Mouse (Mus musculus): ENCODE results near the gene Hes3. TPM values are rescaled to one million over a fixed set of nuclear protein-coding genes. Genes with fewer than 3 reads are reported as not detected.
A peak's percentile ranks its signal among the peaks of the same experiment; 100 is the strongest.

Hes3 gene
- not detected in 2 replicates for polyA plus RNA-seq (2015; fragmentation: Nextera tagmentation; extraction: Ambion mirVana)

- Histone ChIP-seq H3K27me3 (peaks cover 76% of the 10 kb centered on the region), H3K9ac (0 out of 2 replicates have a peak within 1 kb of the TSS, but pooled peaks have one; percentile 10), H3K36me3 (no peaks in the 10 kb centered on the region), H3K9me3 (replicated peaks) (no peaks in the 10 kb centered on the region), H3K4me3 (replicated peaks) (peak within 1 kb of the TSS; percentile 30), H3K4me1 (peaks cover 47% of the 10 kb centered on the region), H3K4me2 (peak within 1 kb of the TSS; percentile 56), H3K27ac (no peak within 1 kb of the TSS)
- WGBS: 23% methylated on average over 6 of the region's 6 CpGs
- no peak for ATAC-seq (replicated peaks; ENCODE audit: low FRiP score)
Observed at GRCm38 (mm10) chr4:152291562-152291961, at the start of gene Hes3. TSS of gene Hes3 (minus strand) at chr4:152291662.

GRCm38 (mm10) chr4:152340584-152341284, 49.3 kb upstream of the Hes3 start:
- no peak for ATAC-seq (replicated peaks; ENCODE audit: low FRiP score)
- H3K9me3 ChIP-seq (replicated peaks): no peaks in the 10 kb centered on the region
- no peak overlapping the region for H3K4me2 ChIP-seq
- WGBS: 38% methylated on average over 15 of the region's 15 CpGs
- no peak overlapping the region for H3K4me3 ChIP-seq (replicated peaks)
- H3K9ac ChIP-seq: no peak overlapping the region
- 0 out of 2 replicates have a peak, but pooled peaks cover under 1% of the 10 kb centered on the region for H3K36me3 ChIP-seq
- no peak overlapping the region for H3K27ac ChIP-seq
- peaks cover 34% of the 10 kb centered on the region for H3K4me1 ChIP-seq
- peaks cover 84% of the 10 kb centered on the region for H3K27me3 ChIP-seq

GRCm38 (mm10) chr4:152339293-152339790, 47.9 kb upstream of the Hes3 start:
- Histone ChIP-seq H3K36me3 (peaks cover 14% of the 10 kb centered on the region), H3K27me3 (peaks cover 81% of the 10 kb centered on the region), H3K9ac (peak overlapping the region; percentile 49; the same call in 1 of the 2 replicates), H3K27ac (no peak overlapping the region), H3K4me1 (peaks cover 25% of the 10 kb centered on the region), H3K4me3 (replicated peaks) (peak overlapping the region; percentile 57), H3K9me3 (replicated peaks) (no peaks in the 10 kb centered on the region), H3K4me2 (peak overlapping the region; percentile 99)
- no peak; the same call in 1 of the 2 replicates for ATAC-seq (replicated peaks; ENCODE audit: low FRiP score)
- 2% methylated on average over 25 of the region's 26 CpGs for WGBS

- peak within 1 kb of the TSS; percentile 57 for H3K4me3 ChIP-seq (replicated peaks)
- no peaks in the 10 kb centered on the region for H3K9me3 ChIP-seq (replicated peaks)
- peak within 1 kb of the TSS; percentile 99 for H3K4me2 ChIP-seq
- 0 out of 2 replicates have a peak, but pooled peaks have one; percentile 9 for ATAC-seq (replicated peaks; ENCODE audit: low FRiP score)
- no peak within 1 kb of the TSS for H3K27ac ChIP-seq
- H3K27me3 ChIP-seq: peaks cover 75% of the 10 kb centered on the region
- H3K4me1 ChIP-seq: peaks cover 25% of the 10 kb centered on the region
- 2% methylated on average over 91 of the region's 120 CpGs for WGBS
- peak within 1 kb of the TSS; percentile 49 for H3K9ac ChIP-seq
- H3K36me3 ChIP-seq: peaks cover 21% of the 10 kb centered on the region
Observed at GRCm38 (mm10) chr4:152338419-152339292, 47.2 kb upstream of the Hes3 start, which contains the start of gene Chd5. TSS of gene Chd5 (plus strand) at chr4:152338651.

GRCm38 (mm10) chr4:152337772-152338171, 46.3 kb upstream of the Hes3 start:
- WGBS: 25% methylated on average over 6 of the region's 6 CpGs
- ATAC-seq (replicated peaks; ENCODE audit: low FRiP score): no peak
- Histone ChIP-seq H3K9ac (no peak overlapping the region), H3K27me3 (peaks cover 66% of the 10 kb centered on the region), H3K4me1 (peaks cover 25% of the 10 kb centered on the region), H3K9me3 (replicated peaks) (no peaks in the 10 kb centered on the region), H3K4me3 (replicated peaks) (no peak overlapping the region), H3K36me3 (peaks cover 30% of the 10 kb centered on the region), H3K4me2 (no peak overlapping the region; the same call in 1 of the 2 replicates), H3K27ac (no peak overlapping the region)

GRCm38 (mm10) chr4:152333587-152333986, 42.1 kb upstream of the Hes3 start:
- peaks cover 25% of the 10 kb centered on the region for H3K27me3 ChIP-seq
- no peak overlapping the region for H3K4me3 ChIP-seq (replicated peaks)
- H3K4me2 ChIP-seq: no peak overlapping the region
- peaks cover 72% of the 10 kb centered on the region for H3K36me3 ChIP-seq
- WGBS: 94% methylated on average over 12 of the region's 12 CpGs
- peaks cover 5% of the 10 kb centered on the region for H3K4me1 ChIP-seq
- no peak for ATAC-seq (replicated peaks; ENCODE audit: low FRiP score)
- H3K9me3 ChIP-seq (replicated peaks): no peaks in the 10 kb centered on the region
- no peak overlapping the region for H3K9ac ChIP-seq
- H3K27ac ChIP-seq: no peak overlapping the region

GRCm38 (mm10) chr4:152332952-152333351, 41.5 kb upstream of the Hes3 start:
- Histone ChIP-seq H3K27ac (no peak overlapping the region), H3K36me3 (peaks cover 78% of the 10 kb centered on the region), H3K9ac (no peak overlapping the region), H3K4me2 (no peak overlapping the region), H3K27me3 (peaks cover 19% of the 10 kb centered on the region), H3K9me3 (replicated peaks) (no peaks in the 10 kb centered on the region), H3K4me1 (peaks cover 2% of the 10 kb centered on the region; the same call in 1 of the 2 replicates), H3K4me3 (replicated peaks) (no peak overlapping the region)
- peak; percentile 43 for ATAC-seq (replicated peaks; ENCODE audit: low FRiP score)
- 27% methylated on average over 2 of the region's 2 CpGs for WGBS

GRCm38 (mm10) chr4:152328691-152329090, 37.2 kb upstream of the Hes3 start:
- 75% methylated on average over 6 of the region's 6 CpGs for WGBS
- Histone ChIP-seq H3K4me3 (replicated peaks) (no peak overlapping the region), H3K4me2 (no peak overlapping the region), H3K4me1 (peaks cover 18% of the 10 kb centered on the region), H3K36me3 (peaks cover 63% of the 10 kb centered on the region), H3K27ac (no peak overlapping the region), H3K9ac (no peak overlapping the region), H3K9me3 (replicated peaks) (no peaks in the 10 kb centered on the region), H3K27me3 (no peaks in the 10 kb centered on the region)
- no peak for ATAC-seq (replicated peaks; ENCODE audit: low FRiP score)

- H3K4me1 ChIP-seq: peaks cover 18% of the 10 kb centered on the region
- H3K27me3 ChIP-seq: no peaks in the 10 kb centered on the region
- H3K9me3 ChIP-seq (replicated peaks): no peaks in the 10 kb centered on the region
- ATAC-seq (replicated peaks; ENCODE audit: low FRiP score): no peak
- H3K4me2 ChIP-seq: peak overlapping the region; percentile 72
- peak overlapping the region; percentile 99 for H3K9ac ChIP-seq
- H3K27ac ChIP-seq: peak overlapping the region; percentile 83; the same call in 1 of the 2 replicates
- peaks cover 42% of the 10 kb centered on the region for H3K36me3 ChIP-seq
- 1% methylated on average over 11 of the region's 11 CpGs for WGBS
- H3K4me3 ChIP-seq (replicated peaks): peak overlapping the region; percentile 99
Observed at GRCm38 (mm10) chr4:152326543-152326942, 35.1 kb upstream of the Hes3 start.

- H3K9me3 ChIP-seq (replicated peaks): no peaks in the 10 kb centered on the region
- H3K27me3 ChIP-seq: no peaks in the 10 kb centered on the region
- peaks cover 20% of the 10 kb centered on the region for H3K4me1 ChIP-seq
- peak within 1 kb of the TSS; percentile 72 for H3K4me2 ChIP-seq
- under 1% methylated on average over 70 of the region's 70 CpGs for WGBS
- peak; percentile 97 for ATAC-seq (replicated peaks; ENCODE audit: low FRiP score)
- H3K36me3 ChIP-seq: peaks cover 34% of the 10 kb centered on the region
- H3K27ac ChIP-seq: peak within 1 kb of the TSS; percentile 83
- H3K9ac ChIP-seq: peak within 1 kb of the TSS; percentile 99
- H3K4me3 ChIP-seq (replicated peaks): peak within 1 kb of the TSS; percentile 99
Observed at GRCm38 (mm10) chr4:152325574-152326411, 34.3 kb upstream of the Hes3 start, which contains the start of gene Rpl22. TSS of gene Rpl22 (plus strand) at chr4:152325742.

Data from kidney, embryonic 15.5 days (tissue).